Comparison of ENCODE assay signal across 7 mouse cellular contexts in genomic region chr3:30792737-30793402, GRCm38 (mm10). TPM values are rescaled to one million over a fixed set of nuclear protein-coding genes. Genes with fewer than 3 reads are reported as not detected.
DNase-seq lines count a peak whose midpoint lies in the region; ATAC-seq lines count a peak whose summit lies in the region.

Gene Sec62 (plus strand): TSS chr3:30792875.

- peak within 1 kb of the TSS; percentile 67 for H3K4me2 ChIP-seq in midbrain, embryonic 13.5 days (replicated peaks)

- H3K36me3 ChIP-seq in embryonic facial prominence, embryonic 10.5 days (replicated peaks): 0 out of 2 replicates have a peak, but pooled peaks cover 2% of the 10 kb centered on the region
- H3K36me3 ChIP-seq in limb, embryonic 10.5 days: no peaks in the 10 kb centered on the region; the same call in 1 of the 2 replicates
- no peaks in the 10 kb centered on the region for H3K36me3 ChIP-seq in midbrain, embryonic 13.5 days

- DNase-seq in adrenal gland, postnatal 10 days: peak; percentile 95
- DNase-seq in embryonic facial prominence, embryonic 10.5 days (ENCODE audit: low spot score): peak; percentile 95
- peak; percentile 91 for DNase-seq in kidney, adult 11 months
- peak; percentile 95 for DNase-seq in limb, embryonic 10.5 days (ENCODE audit: low spot score)
- peak; percentile 90 for DNase-seq in spleen, adult 12 weeks (ENCODE audit: low spot score)

- H3K9ac ChIP-seq in midbrain, embryonic 13.5 days (replicated peaks): peak within 1 kb of the TSS; percentile 98

- peak within 1 kb of the TSS; percentile 99 for H3K27ac ChIP-seq in embryonic facial prominence, embryonic 10.5 days (replicated peaks)
- peak within 1 kb of the TSS; percentile 97 for H3K27ac ChIP-seq in limb, embryonic 10.5 days
- H3K27ac ChIP-seq in midbrain, embryonic 13.5 days: peak within 1 kb of the TSS; percentile 94

- peak within 1 kb of the TSS; percentile 90 for H3K4me3 ChIP-seq in embryonic facial prominence, embryonic 10.5 days
- H3K4me3 ChIP-seq in limb, embryonic 10.5 days: peak within 1 kb of the TSS; percentile 97
- H3K4me3 ChIP-seq in midbrain, embryonic 13.5 days (replicated peaks): peak within 1 kb of the TSS; percentile 99

- H3K4me1 ChIP-seq in embryonic facial prominence, embryonic 10.5 days: peaks cover 16% of the 10 kb centered on the region
- peaks cover 9% of the 10 kb centered on the region for H3K4me1 ChIP-seq in limb, embryonic 10.5 days
- H3K4me1 ChIP-seq in midbrain, embryonic 13.5 days (replicated peaks): peaks cover 20% of the 10 kb centered on the region

- no peaks in the 10 kb centered on the region for H3K27me3 ChIP-seq in embryonic facial prominence, embryonic 10.5 days (replicated peaks; ENCODE audit: low read depth, poor library complexity, severe bottlenecking)
- no peaks in the 10 kb centered on the region for H3K27me3 ChIP-seq in limb, embryonic 10.5 days (ENCODE audit: low read depth, poor library complexity, severe bottlenecking)
- no peaks in the 10 kb centered on the region for H3K27me3 ChIP-seq in midbrain, embryonic 13.5 days

- no peaks in the 10 kb centered on the region for H3K9me3 ChIP-seq in embryonic facial prominence, embryonic 10.5 days
- no peaks in the 10 kb centered on the region for H3K9me3 ChIP-seq in limb, embryonic 10.5 days (replicated peaks)
- H3K9me3 ChIP-seq in midbrain, embryonic 13.5 days: no peaks in the 10 kb centered on the region

- ATAC-seq in granulocyte monocyte progenitor cell, adult 5-6 weeks (replicated peaks; ENCODE audit: poor library complexity, severe bottlenecking): peak; percentile 92
- peak; percentile 99 for ATAC-seq in midbrain, embryonic 13.5 days

- WGBS in embryonic facial prominence, embryonic 10.5 days: under 1% methylated on average over 62 of the region's 62 CpGs
- WGBS in limb, embryonic 10.5 days: under 1% methylated on average over 61 of the region's 62 CpGs
- WGBS in midbrain, embryonic 13.5 days: under 1% methylated on average over 60 of the region's 62 CpGs

RNA-seq across cellular contexts. Expression of gene Sec62, which starts in this region (rescaled TPM):
- 10 to 100 TPM; 66.5 to 74.7 TPM for total RNA-seq in adrenal gland, postnatal 10 days (2021)
- 44.8 and 58.1 TPM in 2 replicates for polyA plus RNA-seq in embryonic facial prominence, embryonic 10.5 days (2016; fragmentation: Nextera tagmentation; extraction: Ambion mirVana)
- 55.9 and 87.3 TPM in 2 replicates for total RNA-seq in granulocyte monocyte progenitor cell, adult 5-6 weeks (2014; fragmentation: Nextera tagmentation)
- total RNA-seq in granulocyte monocyte progenitor cell, adult 5-6 weeks (2017): 98.6 and 99.8 TPM in 2 replicates
- 39.1 and 47.0 TPM in 2 replicates for polyA plus RNA-seq in limb, embryonic 10.5 days (2016; fragmentation: Nextera tagmentation; extraction: Ambion mirVana)
- polyA plus RNA-seq in midbrain, embryonic 13.5 days (2015; fragmentation: Nextera tagmentation; extraction: Ambion mirVana): 92.7 and 101 TPM in 2 replicates

Comparison
In these comparisons a context has a peak if more than half of its experiments do, and no peak if none do; other contexts are left out.
1. Peak in every context shown above with its lines: DNase-seq, ATAC-seq, H3K4me3 ChIP-seq and H3K27ac ChIP-seq.